Comparison of ENCODE assay signal across 24 mouse cellular contexts in the genomic region with DNA sequence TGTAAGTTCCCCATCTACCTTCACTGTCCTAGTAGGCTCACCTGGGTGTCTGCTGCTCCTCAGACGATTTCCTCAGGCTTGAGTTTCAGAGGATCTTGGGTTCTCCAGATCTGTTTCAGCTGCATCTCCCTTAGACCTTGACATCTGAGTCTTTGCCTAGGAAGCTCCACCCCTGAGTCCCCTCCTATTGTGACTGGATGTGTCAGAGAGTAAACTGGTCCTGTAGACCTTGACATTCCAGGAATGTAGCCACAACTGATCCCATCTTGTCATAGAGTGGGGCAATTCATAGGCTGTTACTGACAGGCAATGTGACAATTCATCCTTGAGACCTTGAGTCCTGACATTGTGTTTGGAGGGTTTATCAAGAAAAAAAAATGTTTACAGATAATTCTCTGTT. TPM values are rescaled to one million over a fixed set of nuclear protein-coding genes. Genes with fewer than 3 reads are reported as not detected.
A peak's percentile ranks its signal among the peaks of the same experiment; 100 is the strongest.
DNase-seq lines count a peak whose midpoint lies in the region; TF ChIP-seq lines count a peak whose summit lies in the region.
"Had no signal": no experiment of that assay in that cellular context is flagged by ENCODE, and none has a peak within 500 bp of the region (broad histone marks: within the 10 kb centered on the region; RNA-seq: fewer than 3 reads in every experiment).

A gene (minus strand): TSS at position 195 of the 400 bp plus-strand sequence.

- no peak for TF ChIP-seq CTCF in layer of hippocampus, adult 2 months (conservative IDR thresholded peaks at IDR 0.05)

- DNase-seq in adrenal gland, adult 2 months = peak; percentile 83
- peak; percentile 27 for DNase-seq in adrenal gland, postnatal 10 days
- DNase-seq in adrenal gland, postnatal 25 days = no peak
- DNase-seq in adrenal gland, postnatal 4 days (ENCODE audit: low spot score in 2 of 2) = no peak
- no peak for DNase-seq in thymus, postnatal 14 days
- no peak for DNase-seq in left cerebral cortex, adult 11 months (ENCODE audit: low spot score)
- no peak for DNase-seq in gastrocnemius, postnatal 4 days (ENCODE audit: low spot score in 2 of 2)
- DNase-seq in layer of hippocampus, adult 2 months (ENCODE audit: low spot score in 2 of 2) = no peak
- DNase-seq: B cell, adult 2 months; cerebellum, adult 11 months; cerebellum, adult 18-20 months; cerebellum, adult 8-10 months; cerebellum, adult 9-11 months; cerebellum, postnatal 14 days; cerebellum, postnatal 36 days; forebrain, postnatal 0 days had no signal

- no peak within 1 kb of the TSS for H3K27ac ChIP-seq in layer of hippocampus, adult 2 months
- H3K27ac ChIP-seq: embryonic facial prominence, embryonic 10.5 days; embryonic facial prominence, embryonic 12.5 days; forebrain, embryonic 13.5 days; forebrain, embryonic 15.5 days had no signal

- H3K4me3 ChIP-seq in layer of hippocampus, adult 2 months = no peak within 1 kb of the TSS
- H3K4me3 ChIP-seq: embryonic facial prominence, embryonic 10.5 days; embryonic facial prominence, embryonic 12.5 days; forebrain, embryonic 13.5 days; forebrain, embryonic 15.5 days had no signal

RNA-seq across cellular contexts. Expression of the gene that starts here (rescaled TPM):
- 10 to 100 TPM in 1 of 2 experiments, 1 to 10 TPM in 1; 1.5 to 45.8 TPM for total RNA-seq in adrenal gland, adult 2 months (2021)
- 3.8 and 6.1 TPM in 2 replicates for polyA plus RNA-seq in adrenal gland, adult 2 months (2012; rRNA removed)
- 10 to 100 TPM; 21.8 to 23.7 TPM for total RNA-seq in adrenal gland, postnatal 10 days (2021)
- 177 and 206 TPM in 2 replicates for total RNA-seq in adrenal gland, postnatal 25 days (2021)
- total RNA-seq in adrenal gland, postnatal 4 days (2021) = 10 to 100 TPM; 31.9 to 54.1 TPM
- not detected for total RNA-seq in gastrocnemius, postnatal 4 days (2021)
- total RNA-seq in layer of hippocampus, adult 2 months (2021) = not detected
- total RNA-seq: CH12.LX; forebrain, postnatal 0 days; G1E had no signal
- polyA plus RNA-seq: embryonic facial prominence, embryonic 12.5 days; embryonic facial prominence, embryonic 14.5 days; forebrain, embryonic 11.5 days; forebrain, embryonic 13.5 days; forebrain, postnatal 0 days; G1E had no signal

Comparison
In these comparisons a context has a peak if more than half of its experiments do, and no peak if none do; other contexts are left out.
1. DNase-seq: peak in adrenal gland, adult 2 months (single experiment) and adrenal gland, postnatal 10 days (single experiment); none in adrenal gland, postnatal 25 days (single experiment), adrenal gland, postnatal 4 days (0 of 2), thymus, postnatal 14 days (single experiment), left cerebral cortex, adult 11 months (single experiment), gastrocnemius, postnatal 4 days (0 of 2) and layer of hippocampus, adult 2 months (0 of 2).